Mouse (Mus musculus): ENCODE results near the gene 4933428G20Rik.

Gene 4933428G20Rik

DNA sequence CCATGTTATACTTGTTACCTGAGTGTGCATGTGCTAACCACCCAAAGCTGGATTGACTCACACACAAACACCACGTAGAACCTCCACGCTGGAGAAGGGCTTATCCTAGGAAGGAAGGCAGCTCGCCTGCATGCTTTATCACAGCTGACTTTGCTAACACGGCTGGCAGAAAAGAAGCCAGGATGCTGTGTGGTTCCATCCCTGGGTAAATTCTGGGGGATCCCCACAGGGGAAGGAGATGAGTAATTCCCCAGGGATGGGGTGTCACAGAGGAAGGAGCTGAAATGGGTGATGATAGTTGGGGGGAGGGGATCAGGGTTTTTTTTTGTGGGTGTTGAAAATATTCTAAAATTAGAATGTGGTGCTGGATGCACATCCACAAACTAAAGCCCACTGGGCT is 5.6 kb upstream of the 4933428G20Rik start:
- no peak for DNase-seq (ENCODE audit: low spot score in 2 of 2)

DNA sequence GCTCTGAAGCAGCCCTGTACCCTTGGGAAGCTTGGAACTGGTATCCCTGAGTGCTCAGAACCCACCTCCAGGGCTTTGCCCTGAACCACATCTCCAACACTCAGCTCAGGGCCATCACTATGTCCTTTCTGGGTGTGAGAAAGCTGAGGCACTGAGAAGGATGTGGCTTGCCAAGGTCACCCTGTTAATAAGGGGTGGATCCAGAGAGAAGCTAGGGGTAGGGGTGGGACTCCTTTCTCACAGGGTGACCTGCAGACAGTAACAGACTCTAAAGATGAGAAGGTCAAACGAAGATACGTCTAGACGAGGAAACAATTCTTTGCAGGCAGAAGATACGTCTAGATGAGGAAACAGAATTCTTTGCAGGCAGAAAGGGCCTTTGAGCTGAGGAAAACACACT is 2.7 kb upstream of the 4933428G20Rik start:
- DNase-seq (ENCODE audit: low spot score in 2 of 2): no peak

DNA sequence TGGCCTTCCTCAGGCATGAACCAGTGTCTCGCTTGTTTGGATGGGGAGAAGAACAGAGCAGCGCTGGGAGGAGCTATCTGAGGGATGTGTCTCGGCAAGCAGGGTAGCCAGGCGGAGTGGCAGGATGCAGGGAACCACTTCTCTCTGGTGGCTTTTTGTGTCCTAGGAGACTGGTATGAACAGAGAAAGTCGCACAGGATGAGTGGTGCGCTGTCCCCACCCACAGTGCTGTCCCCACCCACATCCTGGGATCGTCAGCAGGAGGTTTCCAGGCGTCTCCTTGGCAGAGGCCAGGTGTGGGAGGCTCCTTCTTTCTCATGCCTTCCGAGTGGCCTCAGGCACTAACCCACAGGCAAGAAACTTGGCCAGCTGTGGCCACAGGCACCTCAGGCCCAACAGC is 2.2 kb upstream of the 4933428G20Rik start:
- peak in 1 of 2 experiments; percentile 49 for DNase-seq (ENCODE audit: low spot score in 2 of 2)

DNA sequence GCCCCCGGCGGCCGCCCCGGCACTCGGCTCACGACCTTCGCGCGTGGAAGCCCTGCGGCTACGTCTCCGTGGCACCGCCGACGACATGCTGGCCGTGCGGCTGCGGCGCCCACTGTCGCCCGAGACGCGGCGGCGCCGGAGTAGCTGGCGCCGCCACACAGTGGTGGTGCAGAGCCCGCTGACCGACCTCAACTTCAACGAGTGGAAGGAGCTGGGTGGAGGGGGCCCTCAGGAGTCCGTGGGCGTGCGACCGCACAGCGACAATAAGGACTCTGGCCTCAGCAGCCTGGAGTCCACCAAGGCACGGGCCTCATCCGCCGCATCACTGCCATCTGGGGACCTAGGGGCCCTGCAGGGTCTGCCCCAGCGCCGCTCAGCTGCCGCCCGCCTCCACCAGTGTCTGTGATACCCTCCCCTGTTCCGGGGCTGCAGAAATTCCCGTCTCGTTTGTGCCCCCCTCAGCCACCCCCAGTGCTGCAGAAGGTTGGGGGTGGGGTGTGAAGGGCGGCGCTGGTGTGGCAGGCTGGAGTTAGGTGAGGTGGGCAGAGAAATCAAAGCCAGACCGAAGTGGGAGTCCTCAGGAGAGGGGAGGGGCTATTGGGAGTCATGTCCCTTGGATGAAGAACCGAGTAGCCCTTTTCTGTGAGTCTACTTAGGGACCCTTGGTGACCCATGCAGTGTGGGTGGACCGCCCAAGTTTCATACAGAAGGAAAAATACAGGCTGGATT is 744 bp upstream of the 4933428G20Rik start:
- DNase-seq (ENCODE audit: low spot score in 2 of 2): no peak

DNA sequence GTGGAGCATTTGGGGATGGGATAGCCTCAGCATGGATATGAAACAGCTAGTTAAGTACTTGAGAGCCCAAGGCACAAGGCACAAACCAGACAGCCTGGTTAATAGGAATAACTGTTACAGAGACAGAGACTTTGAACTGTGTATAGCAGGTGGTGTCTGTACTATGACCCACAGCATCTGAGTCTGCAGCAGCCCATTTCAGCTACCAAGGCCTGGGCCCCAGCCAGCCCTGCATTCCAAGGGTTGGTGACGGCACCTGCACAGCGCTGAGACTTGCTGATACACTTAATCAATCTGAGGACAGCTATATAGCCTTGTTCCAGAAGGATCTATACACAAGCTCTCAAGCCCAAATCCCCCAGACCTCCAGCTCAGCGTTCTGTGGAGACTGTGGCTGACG is 2.6 kb downstream of the 4933428G20Rik start:
- DNase-seq (ENCODE audit: low spot score in 2 of 2): no peak

DNA sequence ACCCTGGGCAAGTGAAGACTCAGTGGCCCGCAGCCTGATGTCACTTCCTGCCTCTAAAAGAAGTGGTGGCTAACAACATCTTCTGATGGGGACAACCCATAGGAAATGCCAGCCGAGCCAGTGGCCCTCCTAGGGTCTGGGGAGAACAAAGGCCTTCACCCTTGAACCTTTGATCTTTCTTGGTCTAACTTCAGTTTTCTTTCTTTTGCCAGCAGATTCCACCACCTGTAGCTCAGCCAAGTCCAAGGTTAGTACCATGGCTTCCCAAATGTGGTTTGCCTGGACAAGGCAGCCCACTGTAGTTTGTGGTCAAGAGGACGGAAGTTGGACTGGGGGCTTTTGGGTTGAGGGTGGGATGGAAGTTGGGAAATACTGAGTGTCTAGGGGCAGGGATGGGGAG is 7.3 kb downstream of the 4933428G20Rik start:
- DNase-seq (ENCODE audit: low spot score in 2 of 2): no peak

DNA sequence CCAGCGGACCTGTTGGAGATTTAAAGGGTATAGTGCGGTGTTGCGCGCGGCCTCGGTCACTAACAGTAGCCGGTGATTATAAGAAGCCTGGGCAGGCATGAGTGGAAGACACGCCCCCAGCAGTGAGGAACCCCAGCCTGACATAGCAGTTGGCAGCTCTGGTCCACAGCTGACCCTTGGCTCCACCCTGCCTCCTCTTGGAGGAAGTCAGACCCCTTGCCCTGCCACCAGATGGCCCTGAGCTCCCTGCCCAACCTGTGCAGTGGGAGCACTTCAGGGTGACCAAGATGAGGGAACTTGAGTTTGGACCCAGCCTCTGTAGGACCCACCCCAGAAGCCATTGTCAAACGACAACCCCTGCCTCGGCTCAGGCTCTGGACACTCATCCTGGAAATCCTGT is 8.5 kb downstream of the 4933428G20Rik start:
- no peak for DNase-seq (ENCODE audit: low spot score in 2 of 2)

DNA sequence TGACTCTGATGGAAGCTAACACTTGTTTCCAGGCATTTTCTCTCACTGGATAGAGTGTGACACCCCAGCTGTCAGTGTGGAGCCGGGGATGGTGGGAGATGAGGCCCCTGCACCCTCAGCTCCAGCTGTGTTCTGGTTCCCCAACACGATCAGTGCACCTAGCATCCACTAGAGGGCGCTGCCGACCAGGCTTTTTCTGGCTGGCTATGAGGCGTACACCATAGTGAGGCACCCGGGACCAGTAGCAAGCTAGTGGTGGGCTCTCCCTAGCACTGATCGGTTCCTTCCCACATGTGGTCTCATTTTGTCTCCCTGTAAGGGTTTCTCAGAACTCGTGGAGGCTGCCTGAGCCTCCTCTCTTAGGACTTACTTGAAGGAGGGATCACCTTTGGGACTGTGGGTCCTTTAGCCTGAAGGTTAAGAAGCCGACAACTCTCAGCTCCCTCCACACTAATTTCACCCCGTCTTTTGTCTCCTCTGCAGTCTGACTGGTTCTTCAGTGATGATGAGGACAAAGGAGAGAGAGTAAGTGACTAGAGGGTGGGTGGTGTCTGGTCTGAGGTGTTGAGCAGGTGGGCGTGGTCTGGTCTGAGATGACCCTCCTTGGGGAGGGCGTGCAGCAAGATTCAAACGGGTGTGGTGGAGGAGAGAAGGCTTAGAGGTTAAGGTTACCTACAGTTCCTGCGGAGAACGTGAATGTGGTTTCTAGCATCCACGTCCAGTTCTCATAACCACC is 10.4 kb downstream of the 4933428G20Rik start:
- no peak for DNase-seq (ENCODE audit: low spot score in 2 of 2)

DNA sequence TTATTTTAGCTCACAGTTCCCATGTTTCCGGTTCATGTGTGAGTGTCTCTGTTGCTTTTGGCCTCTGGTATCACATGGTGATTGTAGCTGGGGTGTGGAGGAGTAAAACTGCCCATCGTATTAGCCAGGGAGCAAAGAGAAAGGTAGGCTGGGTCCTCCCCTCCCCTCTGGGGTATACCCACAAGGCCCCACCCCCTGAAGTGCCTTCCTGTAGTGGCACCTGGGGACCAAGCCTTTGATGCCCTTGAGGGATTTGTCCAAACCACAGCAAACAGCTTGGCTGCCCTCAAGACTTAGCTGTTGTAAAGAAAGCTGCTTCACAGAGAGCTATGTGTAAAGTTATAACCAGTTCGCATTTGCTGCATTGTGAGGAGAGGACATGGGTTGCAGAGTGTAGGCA is 12.5 kb downstream of the 4933428G20Rik start:
- no peak for DNase-seq (ENCODE audit: low spot score in 2 of 2)

DNA sequence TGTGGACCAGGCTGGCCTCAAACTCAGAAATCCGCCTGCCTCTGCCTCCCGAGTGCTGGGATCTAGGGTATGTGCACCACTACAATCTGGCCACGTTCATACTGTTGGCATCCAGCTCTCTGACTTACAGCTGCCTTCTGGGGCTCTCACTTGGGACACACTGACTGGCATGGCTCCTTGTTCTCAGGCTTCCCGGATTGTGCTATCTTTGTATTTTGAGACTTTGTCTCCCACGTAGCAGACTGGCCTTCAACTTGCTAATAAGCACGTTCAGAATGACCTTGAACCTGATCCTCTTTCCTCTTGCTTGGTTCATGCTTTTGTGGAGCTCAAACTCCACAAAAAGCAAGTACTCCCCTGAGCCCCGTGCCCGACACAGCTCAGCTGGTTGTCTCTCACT is 14.5 kb downstream of the 4933428G20Rik start:
- DNase-seq (ENCODE audit: low spot score in 2 of 2): no peak

DNA sequence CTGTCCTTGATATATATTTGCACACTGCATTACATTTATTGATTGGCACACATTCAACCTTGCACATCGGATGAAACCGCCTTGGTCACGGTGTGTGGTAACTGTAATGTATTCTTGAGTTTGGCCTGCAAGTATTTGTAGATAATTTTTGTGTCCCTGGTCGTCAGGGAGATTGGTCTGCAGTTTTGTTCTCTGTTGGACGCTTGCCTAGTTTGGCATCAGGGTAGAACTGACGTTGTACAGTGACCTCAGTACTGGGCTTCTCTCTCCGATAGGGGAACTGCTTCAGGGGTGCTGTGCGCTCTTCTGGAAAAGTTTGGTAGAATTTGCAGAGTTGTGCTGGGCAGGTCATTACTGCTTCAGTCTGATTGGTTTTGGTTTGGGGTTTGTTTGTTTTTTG is 20.3 kb downstream of the 4933428G20Rik start:
- no peak for DNase-seq (ENCODE audit: low spot score in 2 of 2)

DNA sequence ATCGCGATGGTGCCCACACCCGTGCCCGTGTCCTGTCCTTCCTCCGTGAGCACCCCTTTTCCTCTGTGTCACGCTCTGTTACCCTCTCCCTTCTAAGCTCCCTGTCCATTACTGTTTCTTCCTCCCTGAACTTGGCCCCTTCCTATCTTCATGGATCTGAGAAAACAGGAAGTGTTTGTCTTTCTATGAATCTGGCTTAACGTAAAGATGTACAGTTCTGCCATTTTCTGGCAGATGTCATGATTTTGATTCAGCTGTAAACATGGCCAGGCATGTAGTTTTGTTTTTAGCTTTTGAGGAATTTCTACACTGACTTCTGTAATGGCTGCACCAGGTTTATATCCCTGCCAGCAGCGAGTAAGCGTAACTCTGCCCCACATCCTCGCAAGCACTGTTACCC is 21.1 kb downstream of the 4933428G20Rik start:
- no peak for DNase-seq (ENCODE audit: low spot score in 2 of 2)

DNA sequence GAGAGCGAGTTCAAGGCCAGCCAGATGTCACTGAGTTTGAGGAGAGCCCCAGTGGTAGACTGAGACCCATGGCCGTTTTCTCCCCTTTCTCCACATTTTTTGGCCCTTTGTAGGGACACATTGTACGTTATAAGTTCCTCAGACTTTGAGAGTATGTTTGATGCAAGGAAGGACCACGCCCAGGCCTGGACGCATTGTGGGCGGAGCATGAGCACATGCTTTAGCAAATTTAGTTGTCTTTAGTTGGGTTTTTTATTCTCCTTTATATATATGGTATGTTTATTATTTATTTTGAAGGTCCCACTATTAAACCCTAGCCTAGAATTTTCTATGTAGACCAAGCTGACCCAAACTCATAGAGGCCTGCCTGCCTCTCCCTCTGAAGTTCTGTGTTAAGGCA is 21.8 kb downstream of the 4933428G20Rik start:
- no peak for DNase-seq (ENCODE audit: low spot score in 2 of 2)

DNA sequence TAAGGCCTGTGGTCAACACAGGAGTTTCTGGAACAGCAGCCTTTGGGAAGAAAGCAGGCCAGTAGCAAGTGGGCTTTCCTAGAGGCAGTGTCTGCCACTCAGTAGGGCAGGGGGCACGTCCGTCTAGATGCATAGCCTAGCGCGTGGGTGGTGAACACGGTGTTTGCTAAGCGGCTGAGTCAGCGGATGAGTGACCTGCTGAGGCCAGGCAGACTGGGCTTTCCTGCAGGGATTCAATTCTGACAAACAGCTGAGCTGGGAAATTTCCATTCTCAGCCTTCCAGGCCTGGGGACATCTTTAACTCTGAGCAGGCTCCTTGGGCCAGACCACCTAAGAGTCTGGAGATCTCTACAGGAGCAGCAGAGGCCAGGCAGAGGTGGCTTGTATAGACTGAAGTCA is 22.7 kb downstream of the 4933428G20Rik start:
- no peak for DNase-seq (ENCODE audit: low spot score in 2 of 2)

DNA sequence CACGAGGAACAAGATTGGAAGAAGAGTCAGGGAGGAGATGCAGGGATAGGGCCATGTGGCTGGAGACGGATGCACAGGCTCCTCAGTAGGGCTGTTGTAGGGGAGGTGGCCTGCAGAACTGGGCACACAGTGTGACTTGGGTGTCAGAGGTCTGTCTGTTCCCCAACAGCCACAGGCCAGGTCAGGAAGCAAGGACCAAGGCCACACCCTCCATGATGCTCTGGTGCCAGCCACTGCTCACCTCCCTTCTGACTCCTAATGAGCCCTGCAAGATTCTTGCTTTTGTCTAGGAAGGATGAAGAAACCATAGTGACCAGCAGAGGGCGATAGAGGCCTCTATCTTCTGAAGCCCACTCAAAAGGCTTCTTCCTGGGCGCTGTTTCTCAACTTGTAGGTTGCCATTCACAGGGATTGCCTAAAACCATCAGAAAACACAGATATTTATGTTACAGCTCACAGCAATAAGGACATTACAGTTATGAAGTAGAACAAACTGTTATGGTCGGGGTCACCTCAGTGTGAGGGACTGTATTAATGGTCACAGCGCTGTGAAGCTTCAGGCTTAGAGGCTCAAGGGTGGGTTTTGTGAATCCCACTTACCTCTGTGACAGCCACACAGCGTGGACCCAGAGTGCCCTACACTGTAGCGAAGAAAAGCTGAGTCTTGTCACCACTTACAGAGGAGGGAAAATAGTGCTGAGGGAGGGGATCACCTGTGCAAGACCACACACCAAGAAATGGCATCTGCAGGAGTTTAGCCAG is 23.6 kb downstream of the 4933428G20Rik start:
- no peak for DNase-seq (ENCODE audit: low spot score in 2 of 2)

DNA sequence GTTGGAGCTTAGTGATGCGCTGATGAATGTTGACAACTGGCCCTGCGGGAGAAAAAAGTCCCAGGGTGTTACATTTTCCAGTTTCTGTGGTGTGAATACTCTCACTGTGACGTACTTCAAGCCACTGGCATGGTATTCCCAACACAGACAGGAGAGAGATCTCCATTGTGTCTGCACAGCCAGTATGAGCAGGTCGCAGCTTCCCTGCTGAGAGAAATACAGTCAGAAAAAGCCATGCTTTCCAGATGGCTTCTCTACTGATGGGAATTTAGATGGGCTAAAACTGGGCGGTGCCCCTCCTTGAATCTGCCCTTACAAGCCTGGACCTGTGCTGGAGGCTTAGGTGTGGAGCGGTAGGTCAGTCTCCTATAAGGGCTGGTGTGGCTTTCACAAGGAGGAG is 28.9 kb downstream of the 4933428G20Rik start:
- DNase-seq (ENCODE audit: low spot score in 2 of 2): no peak

DNA sequence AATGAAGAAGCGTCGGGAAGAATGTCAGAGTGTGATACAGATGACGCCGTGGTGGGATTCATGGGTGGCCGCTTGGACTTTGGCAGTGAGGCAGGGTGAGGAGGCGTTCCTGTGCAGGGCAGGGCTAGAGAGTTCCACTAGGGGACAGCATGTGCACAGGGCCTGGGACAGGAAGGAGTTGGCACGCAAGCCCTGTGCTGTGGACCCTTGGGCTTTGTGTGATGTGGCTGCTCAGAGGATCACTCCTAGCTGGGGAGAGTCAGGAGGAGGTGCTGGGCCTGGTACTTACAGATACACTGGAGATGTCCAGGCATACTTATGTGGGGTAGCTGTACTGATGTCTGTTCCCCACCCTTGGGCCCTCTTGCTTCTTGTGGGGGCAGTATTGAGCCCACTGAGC is 30.3 kb downstream of the 4933428G20Rik start:
- no peak for DNase-seq (ENCODE audit: low spot score in 2 of 2)

DNA sequence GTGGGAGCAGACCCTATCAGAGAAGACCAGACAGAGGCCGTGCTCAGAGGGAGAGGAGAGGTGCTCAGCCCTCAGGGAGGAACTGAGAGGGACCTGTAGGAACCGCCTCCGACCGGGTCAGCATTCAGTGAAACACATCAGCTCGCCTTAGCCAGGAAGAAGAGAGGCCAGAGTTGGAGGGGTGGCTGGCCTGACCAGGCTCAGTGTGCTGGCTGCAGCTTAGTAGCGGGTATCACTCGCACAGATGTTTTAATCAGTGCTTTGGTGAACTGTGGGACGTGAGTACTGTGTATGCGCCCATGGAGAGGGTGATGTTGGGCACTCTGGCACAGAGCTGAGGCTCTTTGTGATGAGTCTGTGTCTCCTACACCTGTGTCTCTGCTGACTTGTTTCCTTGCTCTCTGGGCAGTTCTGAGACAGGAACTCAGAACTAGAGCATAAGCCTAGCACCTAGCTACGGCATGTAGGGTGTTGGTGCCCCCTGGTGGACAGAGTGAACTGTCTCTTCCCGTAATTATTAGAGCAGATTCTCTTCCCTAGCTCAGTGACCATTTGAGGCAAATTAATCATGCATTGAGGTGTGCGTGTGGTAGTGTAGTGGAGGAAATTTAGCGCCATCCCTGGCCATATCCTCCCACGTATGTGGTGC is 31.4 kb downstream of the 4933428G20Rik start:
- DNase-seq (ENCODE audit: low spot score in 2 of 2): peak; percentile 51 to 64

DNA sequence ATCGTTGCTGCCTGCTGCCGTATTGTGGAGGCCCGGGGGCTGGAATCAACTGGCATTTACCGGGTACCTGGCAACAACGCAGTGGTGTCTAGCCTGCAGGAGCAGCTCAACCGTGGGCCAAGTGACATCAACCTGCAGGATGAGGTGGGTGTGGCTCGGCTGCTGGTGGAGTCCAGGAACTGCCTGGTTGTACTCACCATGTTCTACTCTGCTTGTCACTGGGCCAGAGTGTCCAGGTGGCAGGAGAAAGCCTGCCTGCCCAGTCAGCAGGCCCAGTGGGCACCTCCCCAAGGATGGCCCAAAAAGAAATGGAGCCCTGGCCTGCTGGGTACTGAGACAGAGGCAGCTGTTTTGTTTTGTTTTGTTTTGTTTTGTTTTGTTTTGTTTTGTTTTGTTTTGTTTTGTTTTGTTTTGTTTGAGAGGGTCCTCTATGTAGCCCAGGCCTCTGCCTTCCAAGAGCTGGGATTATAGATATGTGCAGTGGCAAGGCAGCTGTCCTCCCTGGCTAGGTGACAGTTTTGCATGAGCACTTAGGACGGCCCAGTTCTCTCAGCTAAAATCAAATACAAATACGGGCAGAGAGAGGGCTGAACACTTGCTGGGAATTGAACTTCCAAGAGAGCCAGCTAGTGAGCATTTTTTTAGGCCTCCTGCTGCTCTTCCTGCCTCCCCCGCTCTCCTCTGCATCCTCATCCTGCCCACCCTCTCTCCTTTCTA is 33.5 kb downstream of the 4933428G20Rik start:
- DNase-seq (ENCODE audit: low spot score in 2 of 2): no peak

DNA sequence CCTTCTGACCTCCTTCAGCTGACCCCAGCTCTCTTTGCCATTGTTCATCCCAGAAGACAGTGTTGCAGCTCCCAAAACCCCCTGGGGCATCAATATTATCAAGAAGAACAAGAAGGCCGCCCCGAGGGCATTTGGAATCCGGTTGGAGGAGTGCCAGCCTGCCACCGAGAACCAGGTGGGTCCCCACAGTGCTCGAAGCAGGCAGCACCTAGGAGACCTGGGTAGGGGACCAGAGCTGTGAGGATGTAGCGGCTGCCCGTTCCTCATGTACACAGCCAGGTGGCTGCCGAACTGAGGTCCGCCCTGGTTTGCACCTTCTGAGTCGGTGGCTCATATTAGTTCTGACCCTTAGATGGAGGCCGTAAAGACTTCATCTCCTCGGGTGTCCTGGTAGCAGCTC is 34.2 kb downstream of the 4933428G20Rik start:
- no peak for DNase-seq (ENCODE audit: low spot score in 2 of 2)

DNA sequence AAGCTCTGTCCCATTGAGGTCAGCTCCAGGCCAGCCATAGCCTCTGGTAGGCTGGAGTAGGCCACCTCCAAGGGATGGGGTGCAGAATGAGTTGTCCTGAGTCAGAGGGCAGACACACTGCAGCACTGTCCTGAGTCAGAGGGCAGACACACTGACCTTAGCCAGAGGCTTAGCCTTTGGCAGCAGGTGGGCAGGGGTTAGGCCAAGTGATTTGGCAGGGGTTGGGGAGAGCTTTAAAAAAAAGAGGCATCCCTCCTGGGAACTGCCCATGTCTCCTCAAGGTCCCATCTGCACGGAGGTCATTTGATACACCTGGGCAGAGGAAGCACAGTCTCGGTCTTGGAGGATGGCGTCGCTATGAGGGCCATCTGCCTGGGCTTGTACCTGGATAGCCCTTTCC is 36.1 kb downstream of the 4933428G20Rik start:
- no peak for DNase-seq (ENCODE audit: low spot score in 2 of 2)

DNA sequence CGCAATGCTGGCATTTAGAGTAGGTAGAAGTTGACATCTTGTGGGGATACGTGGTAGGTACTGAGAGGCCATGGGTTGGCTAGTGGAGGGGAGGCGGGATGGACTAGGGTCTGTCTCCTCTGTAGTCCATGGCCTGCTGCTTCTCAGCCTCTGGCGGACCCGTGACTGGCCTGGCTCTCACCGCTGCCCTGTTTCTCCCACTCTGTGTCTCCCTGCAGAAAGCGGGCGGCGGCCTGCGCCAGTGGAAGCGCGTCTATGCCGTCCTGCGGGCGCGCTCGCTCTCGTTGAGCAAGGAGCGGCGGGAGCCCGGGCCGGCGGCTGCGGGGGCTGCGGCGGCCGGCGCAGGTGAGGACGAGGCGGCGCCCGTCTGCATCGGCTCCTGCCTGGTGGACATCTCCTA is 37.0 kb downstream of the 4933428G20Rik start:
- no peak for DNase-seq (ENCODE audit: low spot score in 2 of 2)
